Mouse (Mus musculus): ENCODE measurements around the gene Pnpla7. TPM values are rescaled to one million over a fixed set of nuclear protein-coding genes. Genes with fewer than 3 reads are reported as not detected.

The Pnpla7 gene
- total and polyA plus RNA-seq, 2 experiments from 2014 or later: 3.1 to 5.0 TPM

DNA sequence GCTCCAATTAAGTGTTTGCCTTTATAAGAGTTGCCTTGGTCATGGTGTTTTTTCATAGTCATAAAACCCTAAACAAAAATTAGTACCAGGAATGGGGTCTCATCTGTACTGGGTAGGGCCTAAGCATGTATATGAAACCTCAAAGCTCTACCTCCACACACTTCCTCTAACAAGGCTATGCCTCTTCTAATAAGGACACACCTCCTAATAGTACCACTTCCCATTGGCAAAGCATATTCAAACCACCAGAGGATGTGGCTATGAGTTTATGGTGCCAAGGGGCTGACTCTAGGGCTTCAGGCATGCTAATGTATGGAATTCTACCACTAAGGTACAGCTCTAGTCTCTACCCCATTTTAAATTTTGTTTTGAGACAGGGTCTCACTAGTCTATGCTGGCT is 89.7 kb downstream of the Pnpla7 start:
- H3K27me3 ChIP-seq (ENCODE audit: insufficient read depth, low read length): no peaks in the 10 kb centered on the region
- H3K36me3 ChIP-seq (ENCODE audit: insufficient read depth): peaks cover 28% of the 10 kb centered on the region
- TF ChIP-seq CTCF (IDR thresholded peaks at IDR 0.05; ENCODE audit: low read depth): no peak
- no peak overlapping the region for H3K27ac ChIP-seq (ENCODE audit: low read depth, low read length)
- no peak overlapping the region for H3K9ac ChIP-seq
- no peak for ATAC-seq
- DNase-seq: no peak
- no peaks in the 10 kb centered on the region for H3K9me3 ChIP-seq (ENCODE audit: low read length)
- no peak overlapping the region for H3K4me2 ChIP-seq (ENCODE audit: low read depth)
- H3K4me3 ChIP-seq (ENCODE audit: low read depth, low read length): no peak overlapping the region
- H3K4me1 ChIP-seq (ENCODE audit: insufficient read depth): no peaks in the 10 kb centered on the region

DNA sequence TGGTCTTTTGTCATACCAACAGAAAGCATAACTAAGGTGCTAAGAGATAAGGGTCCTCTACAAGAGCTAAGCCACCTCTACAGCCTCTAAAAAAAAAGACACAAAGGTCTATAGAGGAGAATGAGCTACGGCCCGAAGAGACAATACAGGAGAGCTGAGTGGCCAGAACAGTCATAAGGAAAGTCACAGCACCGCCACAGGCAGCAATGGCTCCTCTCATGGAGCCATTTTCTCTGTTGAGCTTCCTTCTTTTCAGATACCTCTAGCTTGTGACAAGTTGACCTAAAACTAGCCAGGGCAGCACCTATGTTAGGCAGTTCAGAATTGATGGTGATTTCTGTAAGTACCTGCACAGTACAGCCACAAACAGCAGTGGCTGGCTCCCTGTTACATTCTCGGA is 90.7 kb downstream of the Pnpla7 start:
- WGBS: 82% methylated on average over 4 of the region's 4 CpGs
- H3K4me1 ChIP-seq (ENCODE audit: insufficient read depth): no peaks in the 10 kb centered on the region
- H3K9ac ChIP-seq: no peak overlapping the region
- no peak for TF ChIP-seq CTCF (IDR thresholded peaks at IDR 0.05; ENCODE audit: low read depth)
- H3K4me2 ChIP-seq (ENCODE audit: low read depth): no peak overlapping the region
- no peak overlapping the region for H3K4me3 ChIP-seq (ENCODE audit: low read depth, low read length)
- H3K27ac ChIP-seq (ENCODE audit: low read depth, low read length): no peak overlapping the region
- ATAC-seq (no peak), DNase-seq (no peak)
- no peaks in the 10 kb centered on the region for H3K9me3 ChIP-seq (ENCODE audit: low read length)
- H3K27me3 ChIP-seq (ENCODE audit: insufficient read depth, low read length): no peaks in the 10 kb centered on the region
- H3K36me3 ChIP-seq (ENCODE audit: insufficient read depth): peaks cover 17% of the 10 kb centered on the region

DNA sequence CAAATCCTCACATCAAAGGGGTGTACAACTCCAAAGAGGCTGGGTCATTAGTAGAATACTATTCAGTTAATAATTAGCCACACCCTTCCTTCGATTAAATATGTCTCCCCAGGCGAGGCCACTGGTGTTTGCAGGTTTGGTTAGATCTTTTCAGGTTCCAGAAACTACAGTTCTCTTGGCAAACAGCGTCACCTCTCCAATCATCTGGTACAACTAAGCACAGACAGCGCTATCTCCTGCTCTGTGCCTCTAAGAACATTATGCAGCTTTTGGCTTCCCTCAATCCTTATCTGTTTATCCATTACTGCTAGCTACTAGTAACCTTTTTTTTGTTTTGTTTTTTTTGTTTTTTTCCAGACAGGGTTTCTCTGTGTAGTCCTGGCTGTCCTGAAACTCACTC is 93.7 kb downstream of the Pnpla7 start:
- no peak for TF ChIP-seq CTCF (IDR thresholded peaks at IDR 0.05; ENCODE audit: low read depth)
- Histone ChIP-seq H3K9me3 (ENCODE audit: low read length) (no peaks in the 10 kb centered on the region), H3K27me3 (ENCODE audit: insufficient read depth, low read length) (no peaks in the 10 kb centered on the region), H3K4me1 (ENCODE audit: insufficient read depth) (no peaks in the 10 kb centered on the region), H3K4me3 (ENCODE audit: low read depth, low read length) (no peak overlapping the region), H3K36me3 (ENCODE audit: insufficient read depth) (no peaks in the 10 kb centered on the region), H3K9ac (no peak overlapping the region), H3K4me2 (ENCODE audit: low read depth) (no peak overlapping the region), H3K27ac (ENCODE audit: low read depth, low read length) (no peak overlapping the region)
- no peak for ATAC-seq
- DNase-seq: no peak
- WGBS: 62% methylated on average over 4 of the region's 4 CpGs

DNA sequence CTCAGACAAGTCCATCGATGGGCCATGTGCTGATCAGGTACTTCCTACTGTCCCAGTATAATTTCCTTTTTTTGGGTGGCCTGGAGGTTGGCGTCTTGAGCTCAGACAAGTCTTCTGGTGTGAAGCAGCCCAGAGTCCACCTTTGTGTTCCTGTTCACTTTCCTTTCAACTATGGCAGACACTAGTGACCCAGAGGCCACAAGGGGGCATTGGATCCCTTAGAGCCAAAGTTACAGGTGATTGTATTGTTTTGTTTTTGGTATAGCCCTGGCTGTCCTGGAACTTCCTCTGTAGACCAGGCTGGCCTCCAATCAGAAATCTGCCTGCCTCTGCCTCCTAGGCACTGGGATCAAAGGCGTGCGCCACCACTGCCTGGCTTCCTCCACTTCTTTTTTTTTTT is 96.6 kb downstream of the Pnpla7 start:
- no peak overlapping the region for H3K4me2 ChIP-seq (ENCODE audit: low read depth)
- 95% methylated on average over 4 of the region's 4 CpGs for WGBS
- DNase-seq (no peak), ATAC-seq (no peak)
- H3K4me3 ChIP-seq (ENCODE audit: low read depth, low read length): no peak overlapping the region
- no peaks in the 10 kb centered on the region for H3K4me1 ChIP-seq (ENCODE audit: insufficient read depth)
- no peak overlapping the region for H3K27ac ChIP-seq (ENCODE audit: low read depth, low read length)
- H3K27me3 ChIP-seq (ENCODE audit: insufficient read depth, low read length): no peaks in the 10 kb centered on the region
- H3K9ac ChIP-seq: no peak overlapping the region
- no peaks in the 10 kb centered on the region for H3K9me3 ChIP-seq (ENCODE audit: low read length)
- H3K36me3 ChIP-seq (ENCODE audit: insufficient read depth): no peaks in the 10 kb centered on the region
- TF ChIP-seq CTCF (IDR thresholded peaks at IDR 0.05; ENCODE audit: low read depth): no peak

DNA sequence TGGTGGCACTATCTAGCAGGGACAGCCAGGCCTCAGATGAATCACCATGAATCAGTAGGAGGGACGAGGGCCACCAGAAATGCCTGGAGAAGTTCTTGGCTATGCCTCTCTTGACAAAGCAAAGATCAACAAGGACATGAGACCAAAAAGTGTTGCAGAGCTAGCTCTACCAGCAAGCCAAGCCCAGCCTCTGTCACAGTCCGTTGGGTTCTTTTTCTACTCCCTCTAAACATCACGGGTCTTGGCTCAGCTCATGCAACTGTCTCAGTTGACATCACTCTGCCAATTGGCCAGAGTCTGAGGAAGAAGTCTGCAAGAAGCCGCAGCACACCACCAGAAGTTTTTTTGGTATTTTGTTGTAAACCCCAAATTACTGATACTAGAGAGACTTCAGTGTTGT is 99.7 kb downstream of the Pnpla7 start:
- Histone ChIP-seq H3K4me1 (ENCODE audit: insufficient read depth) (no peaks in the 10 kb centered on the region), H3K27ac (ENCODE audit: low read depth, low read length) (no peak overlapping the region), H3K4me3 (ENCODE audit: low read depth, low read length) (no peak overlapping the region), H3K9ac (no peak overlapping the region), H3K36me3 (ENCODE audit: insufficient read depth) (no peaks in the 10 kb centered on the region), H3K27me3 (ENCODE audit: insufficient read depth, low read length) (no peaks in the 10 kb centered on the region), H3K4me2 (ENCODE audit: low read depth) (no peak overlapping the region), H3K9me3 (ENCODE audit: low read length) (no peaks in the 10 kb centered on the region)
- WGBS: 72% methylated on average over 4 of the region's 4 CpGs
- no peak for TF ChIP-seq CTCF (IDR thresholded peaks at IDR 0.05; ENCODE audit: low read depth)
- DNase-seq (no peak), ATAC-seq (no peak)

DNA sequence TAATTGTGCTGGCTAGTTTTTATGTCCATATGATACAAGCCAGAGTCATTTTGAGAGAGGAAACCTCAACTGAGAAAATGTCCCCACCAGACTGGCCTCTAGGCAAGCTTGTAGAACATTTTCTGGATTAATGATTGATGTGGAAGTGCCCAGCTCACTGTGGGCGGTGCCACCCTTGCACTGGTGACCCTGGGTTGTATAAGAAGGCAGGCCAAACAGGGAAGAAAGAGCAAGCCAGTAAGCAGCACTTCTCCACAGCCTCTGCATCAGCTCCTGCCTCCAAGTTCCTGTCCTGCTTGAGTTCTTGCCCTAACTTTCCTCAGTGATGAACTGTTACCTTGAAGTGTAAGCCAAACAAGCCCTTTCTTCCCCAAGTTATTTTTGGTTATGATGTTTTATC is 103.1 kb downstream of the Pnpla7 start:
- no peaks in the 10 kb centered on the region for H3K36me3 ChIP-seq (ENCODE audit: insufficient read depth)
- no peak overlapping the region for H3K4me3 ChIP-seq (ENCODE audit: low read depth, low read length)
- H3K27ac ChIP-seq (ENCODE audit: low read depth, low read length): no peak overlapping the region
- H3K4me1 ChIP-seq (ENCODE audit: insufficient read depth): no peaks in the 10 kb centered on the region
- 62% methylated on average over 1 of the region's 1 CpGs for WGBS
- no peaks in the 10 kb centered on the region for H3K27me3 ChIP-seq (ENCODE audit: insufficient read depth, low read length)
- H3K9ac ChIP-seq: no peak overlapping the region
- TF ChIP-seq CTCF (IDR thresholded peaks at IDR 0.05; ENCODE audit: low read depth): no peak
- no peaks in the 10 kb centered on the region for H3K9me3 ChIP-seq (ENCODE audit: low read length)
- no peak for DNase-seq
- H3K4me2 ChIP-seq (ENCODE audit: low read depth): no peak overlapping the region
- no peak for ATAC-seq

DNA sequence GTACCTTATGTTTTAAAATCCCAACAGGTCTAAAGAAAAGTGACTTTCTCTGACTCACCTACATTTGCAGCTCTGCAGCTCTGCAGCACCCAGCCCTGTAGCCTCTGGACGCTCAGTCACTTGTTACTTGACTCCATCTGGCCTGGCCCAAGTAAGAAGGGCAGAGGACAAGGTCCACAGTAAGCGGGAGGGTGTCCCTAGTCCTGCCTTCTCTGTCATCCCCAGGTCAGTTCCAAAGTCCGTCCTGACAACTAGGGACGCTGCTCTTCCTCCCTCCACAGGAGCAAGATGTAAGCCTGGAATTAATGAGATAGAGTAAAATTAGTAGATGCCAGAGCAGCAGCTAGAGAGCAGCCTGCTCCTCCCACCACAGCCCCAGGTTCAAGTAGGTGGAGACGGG is 104.2 kb downstream of the Pnpla7 start, which contains the start of gene Entpd8:
Gene Entpd8, plus strand, starts transcription at position 229 of the 400 bp plus-strand sequence.
- no peaks in the 10 kb centered on the region for H3K36me3 ChIP-seq (ENCODE audit: insufficient read depth)
- no peak for TF ChIP-seq CTCF (IDR thresholded peaks at IDR 0.05; ENCODE audit: low read depth)
- no peak for ATAC-seq
- no peak within 1 kb of the TSS for H3K9ac ChIP-seq
- no peak within 1 kb of the TSS for H3K27ac ChIP-seq (ENCODE audit: low read depth, low read length)
- no peaks in the 10 kb centered on the region for H3K4me1 ChIP-seq (ENCODE audit: insufficient read depth)
- no peak for DNase-seq
- no peaks in the 10 kb centered on the region for H3K9me3 ChIP-seq (ENCODE audit: low read length)
- WGBS: 74% methylated on average over 5 of the region's 5 CpGs
- no peak within 1 kb of the TSS for H3K4me3 ChIP-seq (ENCODE audit: low read depth, low read length)
- no peak within 1 kb of the TSS for H3K4me2 ChIP-seq (ENCODE audit: low read depth)
- no peaks in the 10 kb centered on the region for H3K27me3 ChIP-seq (ENCODE audit: insufficient read depth, low read length)

DNA sequence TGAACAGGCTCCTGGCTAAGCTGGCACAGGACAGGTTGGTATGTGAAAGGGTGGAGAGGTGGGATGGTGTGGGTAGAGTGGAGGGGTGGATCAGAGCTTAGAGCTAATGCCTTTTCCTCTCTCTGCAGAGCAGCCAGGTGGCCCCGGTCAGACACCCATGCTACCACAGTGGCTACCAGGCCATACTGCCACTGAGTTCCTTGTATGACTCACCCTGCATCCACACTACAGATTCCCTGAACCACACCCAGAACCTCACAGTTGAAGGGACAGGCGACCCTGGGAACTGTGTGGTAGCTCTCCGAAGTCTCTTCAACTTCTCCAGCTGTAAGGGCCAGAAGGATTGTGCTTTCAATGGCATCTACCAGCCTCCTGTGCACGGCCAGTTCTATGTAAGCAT is 107.9 kb downstream of the Pnpla7 start:
- Histone ChIP-seq H3K27ac (ENCODE audit: low read depth, low read length) (no peak overlapping the region), H3K9ac (no peak overlapping the region), H3K4me2 (ENCODE audit: low read depth) (no peak overlapping the region), H3K4me3 (ENCODE audit: low read depth, low read length) (no peak overlapping the region), H3K9me3 (ENCODE audit: low read length) (no peaks in the 10 kb centered on the region), H3K4me1 (ENCODE audit: insufficient read depth) (no peaks in the 10 kb centered on the region), H3K36me3 (ENCODE audit: insufficient read depth) (no peaks in the 10 kb centered on the region), H3K27me3 (ENCODE audit: insufficient read depth, low read length) (no peaks in the 10 kb centered on the region)
- WGBS: 81% methylated on average over 4 of the region's 4 CpGs
- ATAC-seq (no peak), DNase-seq (no peak)
- TF ChIP-seq CTCF (IDR thresholded peaks at IDR 0.05; ENCODE audit: low read depth): no peak
